Mouse (Mus musculus) stomach, postnatal 0 days (tissue): ENCODE results near the gene Ppef2. TPM values are rescaled to one million over a fixed set of nuclear protein-coding genes. Genes with fewer than 3 reads are reported as not detected.

Source experiments
- ATAC-seq: fragments of 200-750 bp; cut with Nextera tagmentation; 2 replicates; pipeline ENCODE4 v1.8.0; 2017; ENCODE audit not compliant: low FRiP score, low TSS enrichment
- DNase-seq: peaks from one replicate; pipeline ENCODE4 v3.0.0-alpha.2; 2016; ENCODE audit warnings: low spot score
- H3K27ac ChIP-seq: fragments of 300-500 bp; sonication (generic); replicated peaks from 2 replicates; pipeline ENCODE4 v1.5.1; 2014; ENCODE audit warnings: mild to moderate bottlenecking, control low read depth
- H3K27me3 ChIP-seq: fragments of 300-500 bp; sonication (generic); 2 replicates; pipeline ENCODE4 v1.6.1; 2014; ENCODE audit warnings: low read length; ENCODE audit not compliant: control insufficient read depth, insufficient read depth
- H3K36me3 ChIP-seq: fragments of 300-500 bp; sonication (generic); 2 replicates; pipeline ENCODE4 v1.6.1; 2014; ENCODE audit warnings: low read length, mixed read lengths; ENCODE audit not compliant: control insufficient read depth, insufficient read depth
- H3K4me1 ChIP-seq: fragments of 300-500 bp; sonication (generic); replicated peaks from 2 replicates; pipeline ENCODE4 v1.6.1; 2014; ENCODE audit warnings: antibody characterized with exemption; ENCODE audit not compliant: control insufficient read depth, insufficient read depth
- H3K4me2 ChIP-seq: fragments of 300-500 bp; sonication (generic); replicated peaks from 2 replicates; pipeline ENCODE4 v1.6.1; 2014; ENCODE audit warnings: low read depth, mild to moderate bottlenecking, control low read depth, moderate library complexity
- H3K4me3 ChIP-seq: fragments of 300-500 bp; sonication (generic); 2 replicates; pipeline ENCODE4 v1.5.1; 2014; ENCODE audit warnings: low read depth, low read length, control low read depth
- H3K9ac ChIP-seq: fragments of 300-500 bp; sonication (generic); 2 replicates; pipeline ENCODE4 v1.6.1; 2014; ENCODE audit warnings: mild to moderate bottlenecking, low read length, control low read depth, mixed read lengths
- H3K9me3 ChIP-seq: fragments of 300-500 bp; sonication (generic); 2 replicates; pipeline ENCODE4 v1.6.1; 2016; ENCODE audit warnings: low read length; ENCODE audit not compliant: control insufficient read depth
- CTCF ChIP-seq: IDR thresholded peaks from 2 replicates; pipeline ENCODE4 v1.5.1; 2016; ENCODE audit warnings: antibody characterized with exemption, low read depth, mild to moderate bottlenecking, moderate library complexity
- EP300 ChIP-seq: optimal IDR thresholded peaks from 2 replicates; pipeline ENCODE3; 2016; ENCODE audit warnings: antibody characterized with exemption
- WGBS: fragments of 180-500 bp; shearing (Covaris S2); extraction: QIAGEN DNeasy Blood & Tissue Kit; methylation state at CpG from one replicate; pipeline ENCODE4 v1.1.7; 2014; 5-methylcytosine and 5-hydroxymethylcytosine counted together
- polyA plus RNA-seq: library from polyadenylated mRNA; unstranded; fragments of >200 nt; fragmentation: Nextera tagmentation; extraction: Ambion mirVana; gene quantifications from 2 replicates; pipeline ENCODE4 v1.2.1, GENCODE M21; 2015

Ppef2 gene
- polyA plus RNA-seq, 1 experiment from 2014 or later: 0.30 TPM

DNA sequence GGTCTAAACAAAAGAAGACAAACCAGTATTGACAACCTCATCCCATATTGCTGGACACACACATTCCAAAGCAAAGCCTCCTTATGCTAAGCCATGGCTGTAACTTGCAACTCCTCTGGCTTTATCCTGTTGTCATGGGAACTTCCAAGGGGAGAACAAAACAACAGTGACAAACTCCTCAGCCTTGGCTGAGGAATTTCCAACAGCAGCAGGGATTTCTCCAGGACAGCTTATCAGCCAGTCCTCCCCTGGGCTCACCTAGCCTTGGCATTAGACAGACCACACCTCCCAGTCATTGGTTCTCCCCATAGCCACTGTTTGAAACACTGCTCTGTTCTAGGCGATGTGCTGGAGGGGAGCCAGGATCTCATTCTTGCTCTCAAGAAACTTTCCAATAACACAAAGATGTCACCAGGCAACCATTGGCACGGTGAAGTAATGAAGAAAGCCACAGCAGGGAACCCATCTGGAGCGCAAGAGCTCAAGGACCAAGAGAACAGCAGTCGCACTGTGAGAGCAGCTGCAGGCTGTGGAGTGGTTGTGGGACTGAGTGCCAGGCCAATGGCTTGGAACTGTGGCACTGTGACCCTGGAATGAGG, 7.8 kb upstream of the Ppef2 start:
- H3K9me3 ChIP-seq: no peaks in the 10 kb centered on the region
- no peak overlapping the region for H3K9ac ChIP-seq
- no peaks in the 10 kb centered on the region for H3K27me3 ChIP-seq
- H3K4me3 ChIP-seq: no peak overlapping the region
- H3K4me2 ChIP-seq: no peak overlapping the region
- peak overlapping the region; percentile 13; the same call in 1 of the 2 replicates for H3K27ac ChIP-seq
- peak; percentile 53 for DNase-seq
- ATAC-seq: peak; percentile 80
- no peaks in the 10 kb centered on the region for H3K36me3 ChIP-seq
- TF ChIP-seq EP300: no peak
- no peak for TF ChIP-seq CTCF
- no peaks in the 10 kb centered on the region; the same call in 1 of the 2 replicates for H3K4me1 ChIP-seq
- 32% methylated on average over 4 of the region's 4 CpGs for WGBS

- TF ChIP-seq CTCF (no peak), EP300 (no peak)
- Histone ChIP-seq H3K27me3 (no peaks in the 10 kb centered on the region), H3K9me3 (no peaks in the 10 kb centered on the region), H3K9ac (no peak overlapping the region), H3K36me3 (no peaks in the 10 kb centered on the region), H3K27ac (no peak overlapping the region), H3K4me2 (no peak overlapping the region), H3K4me3 (no peak overlapping the region), H3K4me1 (no peaks in the 10 kb centered on the region; the same call in 1 of the 2 replicates)
- ATAC-seq (no peak), DNase-seq (no peak)
- 80% methylated on average over 8 of the region's 8 CpGs for WGBS
These were observed 6.6 kb upstream of the Ppef2 start for GRCm38 (mm10) chr5:92262646-92263045.

DNA sequence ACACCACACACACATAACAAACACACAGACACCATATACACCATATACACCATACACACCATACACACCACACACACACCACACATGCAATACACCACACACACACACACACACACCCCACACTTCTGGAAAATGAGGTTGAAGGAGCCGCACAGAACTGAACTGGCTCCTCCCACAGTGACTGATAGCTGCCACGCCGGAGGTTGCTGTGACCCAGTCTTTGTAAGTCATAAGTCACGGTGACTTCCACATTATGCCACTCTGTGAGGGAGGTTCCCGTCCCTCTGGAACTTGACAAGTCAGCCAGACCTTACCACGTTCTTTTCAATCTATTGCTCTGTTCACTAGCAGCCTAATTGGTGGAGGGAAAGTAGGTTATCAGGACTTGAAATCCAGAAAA, 1.6 kb downstream of the Ppef2 start:
- no peak overlapping the region for H3K27ac ChIP-seq
- peak; percentile 73 for ATAC-seq
- H3K4me3 ChIP-seq: no peak overlapping the region
- TF ChIP-seq EP300 (no peak), CTCF (no peak)
- 51% methylated on average over 6 of the region's 6 CpGs for WGBS
- H3K4me2 ChIP-seq: no peak overlapping the region
- H3K9ac ChIP-seq: no peak overlapping the region
- no peaks in the 10 kb centered on the region for H3K4me1 ChIP-seq
- no peak for DNase-seq
- H3K9me3 ChIP-seq: no peaks in the 10 kb centered on the region
- H3K27me3 ChIP-seq: no peaks in the 10 kb centered on the region
- H3K36me3 ChIP-seq: no peaks in the 10 kb centered on the region

DNA sequence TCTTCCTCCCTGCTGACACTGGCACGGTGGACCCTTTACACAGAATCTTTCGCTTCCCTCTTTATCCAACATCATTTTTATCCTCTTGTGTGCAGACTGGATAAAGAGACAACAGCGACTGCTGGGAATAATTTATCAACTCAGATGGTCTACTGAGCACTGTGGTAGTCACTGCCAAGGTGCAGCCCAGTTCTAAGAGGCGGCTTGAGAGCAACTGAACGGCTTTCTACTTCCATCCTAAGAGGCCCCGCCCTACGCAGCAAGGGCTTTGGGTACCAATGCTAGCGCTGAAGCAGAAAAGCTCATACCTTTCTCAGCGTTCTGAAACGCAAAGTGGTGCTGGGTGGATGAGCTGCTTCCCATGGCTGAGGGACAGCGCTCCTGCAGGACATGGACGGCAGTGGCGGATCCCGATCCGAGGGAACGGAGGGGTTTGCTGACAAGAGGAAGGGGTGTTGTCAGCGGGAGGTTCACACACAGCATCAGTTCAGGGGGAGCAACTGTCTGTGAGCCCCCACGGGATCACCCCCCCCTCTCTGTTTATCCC, 3.2 kb downstream of the Ppef2 start:
- no peaks in the 10 kb centered on the region for H3K27me3 ChIP-seq
- DNase-seq (peak; percentile 23), ATAC-seq (no peak; the same call in 1 of the 2 replicates)
- no peak overlapping the region for H3K27ac ChIP-seq
- H3K4me3 ChIP-seq: no peak overlapping the region
- H3K9me3 ChIP-seq: no peaks in the 10 kb centered on the region
- TF ChIP-seq EP300 (no peak), CTCF (peak; percentile 69)
- WGBS: 20% methylated on average over 18 of the region's 18 CpGs
- H3K9ac ChIP-seq: no peak overlapping the region
- no peaks in the 10 kb centered on the region for H3K36me3 ChIP-seq
- H3K4me1 ChIP-seq: no peaks in the 10 kb centered on the region
- no peak overlapping the region for H3K4me2 ChIP-seq

DNA sequence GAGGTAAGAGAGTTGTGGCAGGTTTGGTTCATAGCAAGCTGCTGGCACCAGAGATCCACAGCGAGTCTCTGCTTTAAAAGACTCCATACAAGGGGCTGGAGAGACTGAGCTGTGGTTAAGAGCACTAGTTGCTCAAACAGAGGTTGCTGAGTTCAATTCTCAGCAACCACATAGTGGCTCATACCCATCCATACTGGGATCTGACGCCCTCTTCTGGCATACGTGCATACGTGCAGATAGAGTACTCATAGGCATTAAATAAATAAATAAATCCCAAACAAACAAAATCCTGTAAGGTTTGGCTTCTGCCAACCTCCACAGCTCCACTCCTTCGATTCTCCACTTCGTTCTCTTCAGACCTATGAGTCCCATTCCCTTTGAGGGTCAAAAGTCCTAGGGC, 4.0 kb downstream of the Ppef2 start:
- Histone ChIP-seq H3K4me3 (no peak overlapping the region), H3K4me2 (no peak overlapping the region), H3K27me3 (no peaks in the 10 kb centered on the region), H3K36me3 (no peaks in the 10 kb centered on the region), H3K4me1 (no peaks in the 10 kb centered on the region), H3K9me3 (no peaks in the 10 kb centered on the region), H3K27ac (no peak overlapping the region), H3K9ac (no peak overlapping the region)
- TF ChIP-seq EP300: no peak
- no peak for TF ChIP-seq CTCF
- 89% methylated on average over 6 of the region's 6 CpGs for WGBS
- ATAC-seq (no peak), DNase-seq (no peak)

DNA sequence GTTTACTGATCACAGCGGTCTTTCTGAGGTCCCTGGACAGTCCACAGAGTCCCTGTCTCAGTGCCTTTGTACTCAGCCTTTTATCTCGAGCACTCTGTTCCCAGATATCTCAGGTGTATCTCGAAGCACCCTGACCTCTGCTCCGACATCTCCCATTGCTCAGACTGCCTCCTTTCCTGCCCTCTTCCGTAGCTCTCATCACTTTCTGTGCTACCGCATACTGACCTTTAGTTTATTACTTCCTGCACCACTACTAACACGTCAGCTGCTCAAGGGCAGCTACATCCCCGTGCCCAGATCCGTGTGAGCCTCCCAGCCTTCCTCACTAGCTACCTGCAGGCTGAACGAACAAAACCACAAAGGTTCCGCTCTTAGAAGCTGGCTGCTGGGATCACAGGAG, 7.5 kb downstream of the Ppef2 start:
- H3K9ac ChIP-seq: no peak overlapping the region
- no peaks in the 10 kb centered on the region for H3K27me3 ChIP-seq
- TF ChIP-seq EP300 (no peak), CTCF (no peak)
- no peaks in the 10 kb centered on the region for H3K4me1 ChIP-seq
- H3K9me3 ChIP-seq: no peaks in the 10 kb centered on the region
- ATAC-seq (no peak), DNase-seq (no peak)
- 78% methylated on average over 11 of the region's 11 CpGs for whole genome bisulfite sequencing
- no peak overlapping the region for H3K4me3 ChIP-seq
- H3K27ac ChIP-seq: no peak overlapping the region
- H3K36me3 ChIP-seq: no peaks in the 10 kb centered on the region
- H3K4me2 ChIP-seq: no peak overlapping the region
